Mouse (Mus musculus) 3T3-L1 (cell line): ENCODE data around the gene Marcksl1.
A peak's percentile ranks its signal among the peaks of the same experiment; 100 is the strongest.

Experiments used
- DNase-seq: peaks from one replicate; pipeline ENCODE4 v3.0.0-alpha.2; 2015; ENCODE audit warnings: low read depth, low spot score

Gene Marcksl1

DNA sequence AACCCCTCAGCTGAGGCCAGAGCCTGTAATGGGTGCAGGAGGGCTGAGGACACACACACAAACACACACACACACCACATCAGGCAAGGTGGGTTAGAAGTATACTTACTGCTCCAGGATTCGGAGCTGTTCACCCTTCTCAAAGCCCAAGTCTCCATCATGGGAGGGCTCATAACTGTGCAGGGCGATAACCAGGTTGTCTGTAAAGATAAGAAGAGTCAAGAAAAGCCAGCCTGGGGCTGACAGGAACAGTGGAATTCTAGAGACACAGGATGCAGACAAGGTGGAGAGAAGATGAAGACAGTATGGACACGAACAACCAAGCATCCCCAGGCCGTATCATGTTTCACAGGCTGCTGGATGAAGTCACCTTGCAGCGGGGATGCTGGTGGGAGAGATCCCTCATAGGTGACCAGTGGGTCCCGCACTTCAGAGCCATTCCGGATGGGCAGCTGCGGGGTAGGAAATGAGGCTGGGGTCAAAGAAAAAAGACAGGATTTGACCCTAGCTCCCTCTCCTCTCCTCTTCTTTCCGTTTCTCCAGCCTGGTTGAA lies 44.0 kb downstream of the Marcksl1 start:
- peak; percentile 4 for DNase-seq

DNA sequence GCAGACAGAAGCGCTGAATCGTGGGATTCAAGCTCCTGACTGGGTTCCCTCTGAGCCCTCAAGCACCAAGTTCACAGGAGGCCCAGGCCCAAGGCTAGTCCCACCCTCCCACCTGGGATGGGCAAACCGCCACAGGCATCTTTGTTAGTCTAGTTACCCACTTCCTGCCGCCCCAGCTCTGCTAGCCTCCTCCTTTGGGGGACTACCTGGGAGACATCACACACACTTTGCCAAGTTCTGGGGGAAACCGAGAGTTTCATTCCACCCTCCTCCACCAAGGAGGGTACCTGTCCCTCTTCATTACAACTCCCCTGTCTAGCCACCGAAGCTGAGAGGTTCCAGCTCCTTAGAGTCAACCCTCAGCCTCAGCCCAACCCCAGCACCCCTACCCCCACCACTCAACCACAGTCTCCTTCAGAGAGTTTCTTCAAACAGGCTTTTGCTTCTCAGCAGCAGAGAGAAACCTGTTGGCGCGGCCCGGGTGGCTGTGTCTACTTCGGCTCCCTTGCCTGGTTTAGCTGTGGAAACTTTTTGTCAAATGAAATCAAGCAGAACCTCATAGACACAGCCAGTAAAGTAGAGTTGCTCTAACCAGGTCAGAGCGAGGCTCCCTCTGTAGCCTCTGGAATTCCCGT lies 45.1 kb downstream of the Marcksl1 start:
- no peak for DNase-seq

DNA sequence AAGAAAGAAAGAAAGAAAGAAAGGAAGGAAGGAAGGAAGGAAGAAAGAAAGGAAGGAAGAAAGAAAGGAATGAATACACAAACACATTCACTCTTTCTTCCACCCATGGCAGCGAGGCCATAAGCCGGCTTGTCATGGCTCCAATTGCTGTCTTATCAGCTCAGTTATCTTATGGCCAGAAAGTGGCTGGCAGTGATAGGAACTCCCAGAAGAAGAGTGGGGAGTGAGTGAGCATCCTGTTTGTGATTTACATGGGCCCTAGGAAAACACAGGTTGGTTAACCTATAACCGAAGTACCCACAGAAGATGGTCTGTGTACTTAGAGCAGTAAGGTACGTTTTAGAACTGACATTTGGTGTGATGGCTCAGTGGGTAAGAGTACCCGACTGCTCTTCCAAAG lies 47.8 kb downstream of the Marcksl1 start:
- DNase-seq = no peak

DNA sequence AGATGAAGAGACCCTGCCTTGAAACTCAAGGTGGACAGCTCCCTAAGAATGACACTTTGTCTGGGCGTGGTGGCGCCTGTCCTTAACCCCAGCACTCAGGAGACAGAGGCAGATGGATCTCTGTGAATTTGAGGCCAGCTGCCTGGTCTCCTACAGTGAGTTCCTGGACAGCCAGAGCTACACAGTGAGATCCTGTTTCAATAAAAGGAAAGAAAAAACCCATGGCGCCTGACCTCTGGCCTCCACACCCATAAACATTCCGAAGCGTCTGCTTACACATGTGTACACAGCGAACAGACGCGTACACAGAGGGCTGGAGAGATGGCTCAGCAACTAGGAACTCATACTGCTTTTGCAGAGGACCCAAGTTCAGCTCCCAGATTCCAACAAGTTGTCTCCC lies 50.3 kb downstream of the Marcksl1 start:
- DNase-seq = peak; percentile 35

DNA sequence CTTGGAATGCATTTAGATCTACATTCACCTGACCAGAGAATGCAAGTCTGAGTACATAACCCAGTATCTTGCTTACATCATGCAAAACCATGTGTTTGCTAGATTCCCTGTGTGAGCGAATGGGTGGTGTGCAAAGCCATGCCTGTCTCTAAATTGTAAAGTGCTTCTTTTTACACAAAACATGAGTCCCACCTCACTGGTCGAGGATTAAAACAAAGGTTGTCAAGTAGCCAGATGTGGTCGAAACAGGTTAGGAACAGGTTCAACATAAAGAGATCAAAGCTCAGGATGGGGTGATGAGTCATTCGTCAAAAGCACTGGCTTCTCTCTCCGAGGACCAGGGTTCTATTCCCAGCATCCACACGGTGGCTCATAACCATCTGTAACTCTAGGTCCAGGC lies 51.8 kb downstream of the Marcksl1 start:
- no peak for DNase-seq
